Mouse (Mus musculus): ENCODE data around the gene Rps19bp1. TPM values are rescaled to one million over a fixed set of nuclear protein-coding genes. Genes with fewer than 3 reads are reported as not detected.

Rps19bp1 gene
- total and polyA plus RNA-seq, 2 experiments: 8.3 to 17.0 TPM

GRCm38 (mm10) chr15:80277625-80278024 lies 13.5 kb upstream of the Rps19bp1 start:
- no peaks in the 10 kb centered on the region for H3K4me1 ChIP-seq (ENCODE audit: control insufficient read depth, insufficient read depth, low read length)
- TF ChIP-seq POLR2A (IDR thresholded peaks at IDR 0.05; ENCODE audit: extremely low read depth, insufficient read depth, low read length) (no peak), CTCF (IDR thresholded peaks at IDR 0.05; ENCODE audit: low read depth, low read length) (no peak; the same call in 1 of the 2 replicates)
- DNase-seq (ENCODE audit: extremely low read depth, low read depth, low spot score): no peak
- WGBS: 0% methylated on average over 6 of the region's 6 CpGs
- no peaks in the 10 kb centered on the region for H3K79me2 ChIP-seq (ENCODE audit: control insufficient read depth, insufficient read depth, low read length)
- H3K4me3 ChIP-seq (ENCODE audit: insufficient read depth, low read depth, low read length): no peak overlapping the region
- H3K27me3 ChIP-seq (ENCODE audit: control insufficient read depth, insufficient read depth, low read length): 0 out of 2 replicates have a peak, but pooled peaks cover 2% of the 10 kb centered on the region
- H3K27ac ChIP-seq (replicated peaks; ENCODE audit: insufficient read depth, low read depth, low read length): no peak overlapping the region
- H3K36me3 ChIP-seq (ENCODE audit: control insufficient read depth, insufficient read depth, low read length): no peaks in the 10 kb centered on the region
- no peak overlapping the region for H3K9ac ChIP-seq (ENCODE audit: low read depth, low read length)

GRCm38 (mm10) chr15:80277107-80277506 lies 13.0 kb upstream of the Rps19bp1 start:
- Histone ChIP-seq H3K27me3 (ENCODE audit: control insufficient read depth, insufficient read depth, low read length) (0 out of 2 replicates have a peak, but pooled peaks cover 2% of the 10 kb centered on the region), H3K36me3 (ENCODE audit: control insufficient read depth, insufficient read depth, low read length) (no peaks in the 10 kb centered on the region), H3K4me3 (ENCODE audit: insufficient read depth, low read depth, low read length) (no peak overlapping the region), H3K9ac (ENCODE audit: low read depth, low read length) (no peak overlapping the region), H3K27ac (replicated peaks; ENCODE audit: insufficient read depth, low read depth, low read length) (no peak overlapping the region), H3K4me1 (ENCODE audit: control insufficient read depth, insufficient read depth, low read length) (no peaks in the 10 kb centered on the region), H3K79me2 (ENCODE audit: control insufficient read depth, insufficient read depth, low read length) (no peaks in the 10 kb centered on the region)
- 46% methylated on average over 9 of the region's 9 CpGs for WGBS
- no peak for TF ChIP-seq CTCF (IDR thresholded peaks at IDR 0.05; ENCODE audit: low read depth, low read length)
- TF ChIP-seq POLR2A (IDR thresholded peaks at IDR 0.05; ENCODE audit: extremely low read depth, insufficient read depth, low read length): no peak
- no peak for DNase-seq (ENCODE audit: extremely low read depth, low read depth, low spot score)

DNA sequence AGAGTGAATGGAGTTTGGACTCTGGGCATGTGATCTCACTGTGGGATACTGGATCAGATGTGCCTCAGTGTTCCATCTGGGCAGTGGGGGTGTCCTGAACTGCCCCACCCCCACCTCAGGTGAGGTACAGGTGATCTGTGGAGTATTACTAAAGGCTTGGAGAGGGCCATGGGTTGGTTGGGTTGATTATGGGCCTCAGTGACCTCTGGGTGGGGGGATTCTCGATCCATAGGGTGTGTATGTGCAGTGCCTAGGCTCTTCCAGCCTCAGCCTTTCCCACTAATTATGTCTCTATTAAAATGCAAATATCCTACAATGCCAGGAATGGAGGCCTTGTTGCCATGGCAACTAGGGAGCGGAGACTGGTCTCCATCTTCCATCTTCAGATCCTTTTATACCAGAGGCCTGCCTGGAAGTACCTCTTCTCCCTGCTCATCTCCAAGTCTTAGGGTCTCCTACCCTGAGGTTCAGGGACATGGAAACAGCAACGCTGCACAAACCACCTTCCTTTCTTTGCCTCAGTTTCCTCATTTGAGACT lies 7.8 kb upstream of the Rps19bp1 start:
- Histone ChIP-seq H3K9ac (ENCODE audit: low read depth, low read length) (no peak overlapping the region), H3K79me2 (ENCODE audit: control insufficient read depth, insufficient read depth, low read length) (no peaks in the 10 kb centered on the region), H3K4me1 (ENCODE audit: control insufficient read depth, insufficient read depth, low read length) (no peaks in the 10 kb centered on the region), H3K27ac (replicated peaks; ENCODE audit: insufficient read depth, low read depth, low read length) (no peak overlapping the region), H3K4me3 (ENCODE audit: insufficient read depth, low read depth, low read length) (no peak overlapping the region), H3K27me3 (ENCODE audit: control insufficient read depth, insufficient read depth, low read length) (0 out of 2 replicates have a peak, but pooled peaks cover 2% of the 10 kb centered on the region), H3K36me3 (ENCODE audit: control insufficient read depth, insufficient read depth, low read length) (no peaks in the 10 kb centered on the region)
- TF ChIP-seq POLR2A (IDR thresholded peaks at IDR 0.05; ENCODE audit: extremely low read depth, insufficient read depth, low read length) (no peak), CTCF (IDR thresholded peaks at IDR 0.05; ENCODE audit: low read depth, low read length) (no peak)
- DNase-seq (ENCODE audit: extremely low read depth, low read depth, low spot score): no peak
- WGBS: 68% methylated on average over 3 of the region's 3 CpGs

- no peaks in the 10 kb centered on the region for H3K36me3 ChIP-seq (ENCODE audit: control insufficient read depth, insufficient read depth, low read length)
- no peak overlapping the region for H3K4me3 ChIP-seq (ENCODE audit: insufficient read depth, low read depth, low read length)
- no peaks in the 10 kb centered on the region for H3K27me3 ChIP-seq (ENCODE audit: control insufficient read depth, insufficient read depth, low read length)
- H3K9ac ChIP-seq (ENCODE audit: low read depth, low read length): no peak overlapping the region
- WGBS: 0% methylated on average over 2 of the region's 2 CpGs
- no peak overlapping the region for H3K27ac ChIP-seq (replicated peaks; ENCODE audit: insufficient read depth, low read depth, low read length)
- DNase-seq (ENCODE audit: extremely low read depth, low read depth, low spot score): peak; percentile 68
- TF ChIP-seq POLR2A (IDR thresholded peaks at IDR 0.05; ENCODE audit: extremely low read depth, insufficient read depth, low read length): no peak
- peak; percentile 79 for TF ChIP-seq CTCF (IDR thresholded peaks at IDR 0.05; ENCODE audit: low read depth, low read length)
- H3K4me1 ChIP-seq (ENCODE audit: control insufficient read depth, insufficient read depth, low read length): peaks cover 6% of the 10 kb centered on the region
- H3K79me2 ChIP-seq (ENCODE audit: control insufficient read depth, insufficient read depth, low read length): peaks cover 13% of the 10 kb centered on the region; the same call in 1 of the 2 replicates
Measured at GRCm38 (mm10) chr15:80266281-80266680, 2.2 kb upstream of the Rps19bp1 start.

GRCm38 (mm10) chr15:80261100-80261499 lies 3.0 kb downstream of the Rps19bp1 start:
- H3K9ac ChIP-seq (ENCODE audit: low read depth, low read length): no peak overlapping the region
- peaks cover 17% of the 10 kb centered on the region; the same call in 1 of the 2 replicates for H3K79me2 ChIP-seq (ENCODE audit: control insufficient read depth, insufficient read depth, low read length)
- peaks cover 16% of the 10 kb centered on the region for H3K4me1 ChIP-seq (ENCODE audit: control insufficient read depth, insufficient read depth, low read length)
- 80% methylated on average over 7 of the region's 7 CpGs for WGBS
- no peaks in the 10 kb centered on the region for H3K27me3 ChIP-seq (ENCODE audit: control insufficient read depth, insufficient read depth, low read length)
- no peak overlapping the region for H3K4me3 ChIP-seq (ENCODE audit: insufficient read depth, low read depth, low read length)
- no peak for DNase-seq (ENCODE audit: extremely low read depth, low read depth, low spot score)
- H3K27ac ChIP-seq (replicated peaks; ENCODE audit: insufficient read depth, low read depth, low read length): no peak overlapping the region
- peaks cover 17% of the 10 kb centered on the region for H3K36me3 ChIP-seq (ENCODE audit: control insufficient read depth, insufficient read depth, low read length)
- no peak for TF ChIP-seq CTCF (IDR thresholded peaks at IDR 0.05; ENCODE audit: low read depth, low read length)

- H3K79me2 ChIP-seq (ENCODE audit: control insufficient read depth, insufficient read depth, low read length): peaks cover 21% of the 10 kb centered on the region; the same call in 1 of the 2 replicates
- peaks cover 16% of the 10 kb centered on the region for H3K4me1 ChIP-seq (ENCODE audit: control insufficient read depth, insufficient read depth, low read length)
- no peak overlapping the region for H3K4me3 ChIP-seq (ENCODE audit: insufficient read depth, low read depth, low read length)
- no peak for TF ChIP-seq POLR2A (IDR thresholded peaks at IDR 0.05; ENCODE audit: extremely low read depth, insufficient read depth, low read length)
- peak; percentile 99 for TF ChIP-seq CTCF (IDR thresholded peaks at IDR 0.05; ENCODE audit: low read depth, low read length)
- 16% methylated on average over 3 of the region's 3 CpGs for WGBS
- no peak overlapping the region for H3K9ac ChIP-seq (ENCODE audit: low read depth, low read length)
- DNase-seq (ENCODE audit: extremely low read depth, low read depth, low spot score): peak; percentile 58
- no peak overlapping the region for H3K27ac ChIP-seq (replicated peaks; ENCODE audit: insufficient read depth, low read depth, low read length)
- H3K36me3 ChIP-seq (ENCODE audit: control insufficient read depth, insufficient read depth, low read length): peaks cover 18% of the 10 kb centered on the region
- no peaks in the 10 kb centered on the region for H3K27me3 ChIP-seq (ENCODE audit: control insufficient read depth, insufficient read depth, low read length)
Measured at GRCm38 (mm10) chr15:80260677-80261076, 3.4 kb downstream of the Rps19bp1 start.

Data from liver, adult 2 months (tissue).